Mouse (Mus musculus) testis, adult 2 months (tissue): ENCODE measurements around the gene Nlrx1.
"Not testable (repeated sequence)": the region's sequence is repeated elsewhere in the genome, so short reads cannot be mapped to it uniquely, and the experiment has no call there.

ENCODE experiments used
- CTCF ChIP-seq: fragments of 200-500 bp; IDR thresholded peaks from 2 replicates; pipeline ENCODE4 v1.5.1; 2012; ENCODE audit warnings: low read depth, mild to moderate bottlenecking, inconsistent platforms, low read length, moderate library complexity; ENCODE audit not compliant: control insufficient read depth, insufficient read depth, insufficient replicate concordance
- POLR2A ChIP-seq: fragments of 200-500 bp; IDR thresholded peaks from 2 replicates; pipeline ENCODE4 v1.6.1; 2012; ENCODE audit warnings: low read depth, mild to moderate bottlenecking, inconsistent platforms, low read length, moderate library complexity; ENCODE audit not compliant: control insufficient read depth

- not testable (repeated sequence) for TF ChIP-seq CTCF, POLR2A
These were observed 31.6 kb upstream of the Nlrx1 start for GRCm38 (mm10) chr9:44300001-44300400.
